Mouse (Mus musculus): ENCODE data around the gene Egfl8. TPM values are rescaled to one million over a fixed set of nuclear protein-coding genes. Genes with fewer than 3 reads are reported as not detected.

Gene Egfl8
- polyA plus RNA-seq, 1 experiment from 2014 or later = 4.4 TPM

- H3K36me3 ChIP-seq (ENCODE audit: control insufficient read depth, insufficient read depth, low read length) = no peaks in the 10 kb centered on the region
- no peak for ATAC-seq (ENCODE audit: low FRiP score)
- WGBS = 79% methylated on average over 2 of the region's 2 CpGs
Measured at GRCm38 (mm10) chr17:34635671-34636070, 19.9 kb upstream of the Egfl8 start.

GRCm38 (mm10) chr17:34632261-34632691, 16.5 kb upstream of the Egfl8 start:
- Histone ChIP-seq H3K36me3 (ENCODE audit: control insufficient read depth, insufficient read depth, low read length) (no peaks in the 10 kb centered on the region), H3K4me3 (ENCODE audit: low read depth, low read length) (peak overlapping the region; percentile 12), H3K4me2 (replicated peaks; ENCODE audit: low read depth, low read length) (peak overlapping the region; percentile 42), H3K4me1 (replicated peaks; ENCODE audit: control insufficient read depth, insufficient read depth, low read length) (peaks cover 26% of the 10 kb centered on the region), H3K9me3 (ENCODE audit: control insufficient read depth, low read length) (no peaks in the 10 kb centered on the region), H3K27ac (ENCODE audit: low read depth, low read length) (no peak overlapping the region), H3K9ac (ENCODE audit: low read depth, low read length) (0 out of 2 replicates have a peak overlapping the region, but pooled peaks have one; percentile 15), H3K27me3 (ENCODE audit: control insufficient read depth, insufficient read depth, low read length) (peaks cover 35% of the 10 kb centered on the region)
- DNase-seq (ENCODE audit: low spot score) (peak; percentile 42), ATAC-seq (ENCODE audit: low FRiP score) (no peak)
- 1% methylated on average over 26 of the region's 26 CpGs for WGBS

More at GRCm38 (mm10) chr17:34635671-34636070, 19.9 kb upstream of the Egfl8 start:
- H3K9ac ChIP-seq (ENCODE audit: low read depth, low read length) = no peak overlapping the region
- no peak for DNase-seq (ENCODE audit: low spot score)
- H3K4me1 ChIP-seq (replicated peaks; ENCODE audit: control insufficient read depth, insufficient read depth, low read length) = peaks cover 8% of the 10 kb centered on the region; the same call in 1 of the 2 replicates
- H3K4me2 ChIP-seq (replicated peaks; ENCODE audit: low read depth, low read length) = no peak overlapping the region
- peaks cover 19% of the 10 kb centered on the region for H3K27me3 ChIP-seq (ENCODE audit: control insufficient read depth, insufficient read depth, low read length)
- no peak overlapping the region for H3K27ac ChIP-seq (ENCODE audit: low read depth, low read length)
- no peaks in the 10 kb centered on the region for H3K9me3 ChIP-seq (ENCODE audit: control insufficient read depth, low read length)
- no peak overlapping the region for H3K4me3 ChIP-seq (ENCODE audit: low read depth, low read length)

GRCm38 (mm10) chr17:34631647-34632046, 15.9 kb upstream of the Egfl8 start:
- DNase-seq (ENCODE audit: low spot score) (no peak), ATAC-seq (ENCODE audit: low FRiP score) (no peak)
- 6% methylated on average over 12 of the region's 12 CpGs for WGBS
- H3K36me3 ChIP-seq (ENCODE audit: control insufficient read depth, insufficient read depth, low read length) = no peaks in the 10 kb centered on the region
- H3K9me3 ChIP-seq (ENCODE audit: control insufficient read depth, low read length) = no peaks in the 10 kb centered on the region
- H3K4me3 ChIP-seq (ENCODE audit: low read depth, low read length) = peak overlapping the region; percentile 12
- H3K27me3 ChIP-seq (ENCODE audit: control insufficient read depth, insufficient read depth, low read length) = peaks cover 35% of the 10 kb centered on the region
- H3K27ac ChIP-seq (ENCODE audit: low read depth, low read length) = no peak overlapping the region
- no peak overlapping the region for H3K9ac ChIP-seq (ENCODE audit: low read depth, low read length)
- peak overlapping the region; percentile 42 for H3K4me2 ChIP-seq (replicated peaks; ENCODE audit: low read depth, low read length)
- H3K4me1 ChIP-seq (replicated peaks; ENCODE audit: control insufficient read depth, insufficient read depth, low read length) = peaks cover 26% of the 10 kb centered on the region

- Histone ChIP-seq H3K27ac (ENCODE audit: low read depth, low read length) (no peak overlapping the region), H3K27me3 (ENCODE audit: control insufficient read depth, insufficient read depth, low read length) (peaks cover 35% of the 10 kb centered on the region)
Measured at GRCm38 (mm10) chr17:34630761-34631301, 15.1 kb upstream of the Egfl8 start.

GRCm38 (mm10) chr17:34629796-34630603, 14.2 kb upstream of the Egfl8 start:
- no peaks in the 10 kb centered on the region for H3K9me3 ChIP-seq (ENCODE audit: control insufficient read depth, low read length)
- 15% methylated on average over 12 of the region's 12 CpGs for WGBS
- peak overlapping the region; percentile 60 for H3K4me2 ChIP-seq (replicated peaks; ENCODE audit: low read depth, low read length)
- peaks cover 32% of the 10 kb centered on the region for H3K4me1 ChIP-seq (replicated peaks; ENCODE audit: control insufficient read depth, insufficient read depth, low read length)
- H3K27me3 ChIP-seq (ENCODE audit: control insufficient read depth, insufficient read depth, low read length) = peaks cover 35% of the 10 kb centered on the region
- DNase-seq (ENCODE audit: low spot score) (peak; percentile 27), ATAC-seq (ENCODE audit: low FRiP score) (no peak)
- no peak overlapping the region for H3K27ac ChIP-seq (ENCODE audit: low read depth, low read length)
- peak overlapping the region; percentile 28 for H3K4me3 ChIP-seq (ENCODE audit: low read depth, low read length)
- H3K36me3 ChIP-seq (ENCODE audit: control insufficient read depth, insufficient read depth, low read length) = no peaks in the 10 kb centered on the region
- 0 out of 2 replicates have a peak overlapping the region, but pooled peaks have one; percentile 20 for H3K9ac ChIP-seq (ENCODE audit: low read depth, low read length)

More at GRCm38 (mm10) chr17:34630761-34631301, 15.1 kb upstream of the Egfl8 start:
- WGBS = 2% methylated on average over 34 of the region's 48 CpGs
- ATAC-seq (ENCODE audit: low FRiP score) (no peak), DNase-seq (ENCODE audit: low spot score) (peak; percentile 27)
- peaks cover 32% of the 10 kb centered on the region for H3K4me1 ChIP-seq (replicated peaks; ENCODE audit: control insufficient read depth, insufficient read depth, low read length)
- H3K9me3 ChIP-seq (ENCODE audit: control insufficient read depth, low read length) = no peaks in the 10 kb centered on the region
- peak overlapping the region; percentile 60 for H3K4me2 ChIP-seq (replicated peaks; ENCODE audit: low read depth, low read length)
- no peaks in the 10 kb centered on the region for H3K36me3 ChIP-seq (ENCODE audit: control insufficient read depth, insufficient read depth, low read length)
- H3K4me3 ChIP-seq (ENCODE audit: low read depth, low read length) = peak overlapping the region; percentile 27
- peak overlapping the region; percentile 11; the same call in 1 of the 2 replicates for H3K9ac ChIP-seq (ENCODE audit: low read depth, low read length)

GRCm38 (mm10) chr17:34629221-34629751, 13.5 kb upstream of the Egfl8 start, which contains the start of gene Prrt1:
Prrt1 (plus strand) TSS chr17:34629533.
- peaks cover 32% of the 10 kb centered on the region for H3K4me1 ChIP-seq (replicated peaks; ENCODE audit: control insufficient read depth, insufficient read depth, low read length)
- peaks cover 35% of the 10 kb centered on the region for H3K27me3 ChIP-seq (ENCODE audit: control insufficient read depth, insufficient read depth, low read length)
- no peak for ATAC-seq (ENCODE audit: low FRiP score)
- H3K9ac ChIP-seq (ENCODE audit: low read depth, low read length) = 0 out of 2 replicates have a peak within 1 kb of the TSS, but pooled peaks have one; percentile 20
- peak; percentile 59 for DNase-seq (ENCODE audit: low spot score)
- H3K36me3 ChIP-seq (ENCODE audit: control insufficient read depth, insufficient read depth, low read length) = no peaks in the 10 kb centered on the region
- H3K4me3 ChIP-seq (ENCODE audit: low read depth, low read length) = peak within 1 kb of the TSS; percentile 67
- H3K9me3 ChIP-seq (ENCODE audit: control insufficient read depth, low read length) = no peaks in the 10 kb centered on the region
- no peak within 1 kb of the TSS for H3K27ac ChIP-seq (ENCODE audit: low read depth, low read length)
- H3K4me2 ChIP-seq (replicated peaks; ENCODE audit: low read depth, low read length) = peak within 1 kb of the TSS; percentile 60
- under 1% methylated on average over 16 of the region's 16 CpGs for WGBS

- no peaks in the 10 kb centered on the region for H3K9me3 ChIP-seq (ENCODE audit: control insufficient read depth, low read length)
- peaks cover 35% of the 10 kb centered on the region for H3K27me3 ChIP-seq (ENCODE audit: control insufficient read depth, insufficient read depth, low read length)
- no peak for ATAC-seq (ENCODE audit: low FRiP score)
- H3K4me3 ChIP-seq (ENCODE audit: low read depth, low read length) = peak overlapping the region; percentile 67; the same call in 1 of the 2 replicates
- no peak overlapping the region for H3K9ac ChIP-seq (ENCODE audit: low read depth, low read length)
- H3K27ac ChIP-seq (ENCODE audit: low read depth, low read length) = no peak overlapping the region
- DNase-seq (ENCODE audit: low spot score) = no peak
- peaks cover 32% of the 10 kb centered on the region for H3K4me1 ChIP-seq (replicated peaks; ENCODE audit: control insufficient read depth, insufficient read depth, low read length)
- 30% methylated on average over 5 of the region's 5 CpGs for WGBS
- H3K36me3 ChIP-seq (ENCODE audit: control insufficient read depth, insufficient read depth, low read length) = no peaks in the 10 kb centered on the region
- H3K4me2 ChIP-seq (replicated peaks; ENCODE audit: low read depth, low read length) = peak overlapping the region; percentile 60; the same call in 1 of the 2 replicates
Measured at GRCm38 (mm10) chr17:34628644-34628967, 12.8 kb upstream of the Egfl8 start.

- ATAC-seq (ENCODE audit: low FRiP score) (peak; percentile 4; the same call in 1 of the 2 replicates), DNase-seq (ENCODE audit: low spot score) (no peak)
- WGBS = 8% methylated on average over 29 of the region's 29 CpGs
- Histone ChIP-seq H3K27me3 (ENCODE audit: control insufficient read depth, insufficient read depth, low read length) (peaks cover 35% of the 10 kb centered on the region), H3K9me3 (ENCODE audit: control insufficient read depth, low read length) (no peaks in the 10 kb centered on the region), H3K4me3 (ENCODE audit: low read depth, low read length) (peak within 1 kb of the TSS; percentile 67), H3K27ac (ENCODE audit: low read depth, low read length) (peak within 1 kb of the TSS; percentile 77), H3K36me3 (ENCODE audit: control insufficient read depth, insufficient read depth, low read length) (no peaks in the 10 kb centered on the region), H3K4me1 (replicated peaks; ENCODE audit: control insufficient read depth, insufficient read depth, low read length) (peaks cover 32% of the 10 kb centered on the region), H3K9ac (ENCODE audit: low read depth, low read length) (peak within 1 kb of the TSS; percentile 68), H3K4me2 (replicated peaks; ENCODE audit: low read depth, low read length) (peak within 1 kb of the TSS; percentile 60)
Measured at GRCm38 (mm10) chr17:34627943-34628643, 12.3 kb upstream of the Egfl8 start, which contains the start of gene Ppt2. Ppt2 (minus strand) TSS chr17:34628510.

Data from hindbrain, embryonic 11.5 days (tissue).